Mouse (Mus musculus): Measurements from ENCODE around the gene Epb41l2. TPM values are rescaled to one million over a fixed set of nuclear protein-coding genes. Genes with fewer than 3 reads are reported as not detected.

Epb41l2 gene
- polyA plus RNA-seq (2017; shearing (Covaris generic)) = 10 to 100 TPM; 14.6 to 15.4 TPM

DNA sequence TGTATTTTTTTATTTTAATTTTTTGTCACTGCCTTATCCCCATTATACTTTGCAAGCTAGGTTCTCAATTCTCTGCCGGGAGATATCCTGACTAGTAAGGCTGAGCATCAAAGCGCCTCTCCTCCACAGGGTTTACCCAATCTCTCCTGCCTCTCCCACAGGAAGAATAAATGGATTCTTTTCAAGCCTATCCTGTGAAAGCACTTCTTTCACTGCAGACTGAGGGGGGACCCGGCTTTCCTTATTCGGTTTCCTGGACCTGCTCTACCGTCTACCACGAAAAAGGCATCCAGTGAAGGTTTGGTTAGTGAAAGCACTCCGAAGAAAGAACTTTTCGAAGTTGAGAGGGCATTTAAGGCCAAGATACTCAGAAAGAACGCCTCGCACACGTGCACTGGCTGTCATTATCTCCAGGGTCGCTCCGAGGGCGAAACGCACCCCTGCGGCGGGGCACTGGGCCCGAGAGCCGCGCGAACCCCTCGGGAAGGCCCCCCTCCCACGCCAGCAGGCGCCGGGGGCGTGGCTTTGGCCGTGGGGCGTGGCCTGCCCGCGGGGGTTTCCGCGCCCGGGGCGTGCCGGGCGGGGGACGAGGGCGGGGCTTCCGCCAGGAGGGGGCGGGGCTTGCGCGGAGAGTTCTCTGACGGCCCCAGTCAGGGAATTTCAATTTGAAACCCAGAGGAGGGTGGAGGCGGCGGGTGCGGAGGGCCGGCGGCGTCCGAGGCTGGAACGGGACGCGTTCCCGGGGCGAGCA is at the start of gene Epb41l2:
Gene Epb41l2, plus strand, starts transcription at position 591 of the 751 bp plus-strand sequence.
- ATAC-seq = peak; percentile 67

DNA sequence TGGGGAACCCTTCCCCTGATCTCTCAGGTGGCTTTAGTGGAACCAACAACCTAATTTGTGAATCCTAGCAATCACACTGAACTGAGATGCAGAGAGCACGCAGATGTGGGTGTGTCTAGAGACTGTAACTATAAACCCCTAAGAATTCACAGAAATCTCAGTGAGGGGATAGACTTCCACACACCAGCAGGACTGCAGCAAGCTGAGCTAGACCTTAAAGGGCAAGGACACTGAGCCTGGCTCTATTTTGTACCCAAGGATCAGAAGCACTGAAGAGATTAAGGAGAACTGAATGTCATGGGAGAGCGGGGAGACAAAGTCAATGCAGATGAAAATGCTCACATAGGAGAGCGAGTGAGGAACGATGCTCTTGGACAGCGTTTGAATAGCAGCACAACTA is 49.6 kb upstream of the Epb41l2 start:
- ATAC-seq = no peak

DNA sequence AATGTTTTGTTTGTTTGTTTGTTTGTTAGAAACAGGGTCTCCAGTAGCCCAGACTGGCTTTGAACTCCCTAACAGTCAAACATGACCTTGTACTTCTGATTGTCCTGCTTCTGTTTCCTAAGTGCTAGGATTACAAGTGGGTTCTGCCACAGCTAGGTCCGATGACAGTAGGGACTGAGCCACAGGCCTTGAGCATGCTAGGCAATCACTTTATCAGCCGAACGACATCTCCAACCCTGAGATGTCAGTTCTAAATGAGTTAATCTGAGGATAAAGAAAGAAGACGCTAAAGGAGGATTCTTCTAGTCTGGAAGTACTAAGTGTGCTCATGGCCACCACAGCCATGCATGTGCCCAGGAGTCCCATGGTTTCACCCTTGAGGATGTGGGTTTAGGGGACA is 48.9 kb upstream of the Epb41l2 start:
- ATAC-seq = no peak

DNA sequence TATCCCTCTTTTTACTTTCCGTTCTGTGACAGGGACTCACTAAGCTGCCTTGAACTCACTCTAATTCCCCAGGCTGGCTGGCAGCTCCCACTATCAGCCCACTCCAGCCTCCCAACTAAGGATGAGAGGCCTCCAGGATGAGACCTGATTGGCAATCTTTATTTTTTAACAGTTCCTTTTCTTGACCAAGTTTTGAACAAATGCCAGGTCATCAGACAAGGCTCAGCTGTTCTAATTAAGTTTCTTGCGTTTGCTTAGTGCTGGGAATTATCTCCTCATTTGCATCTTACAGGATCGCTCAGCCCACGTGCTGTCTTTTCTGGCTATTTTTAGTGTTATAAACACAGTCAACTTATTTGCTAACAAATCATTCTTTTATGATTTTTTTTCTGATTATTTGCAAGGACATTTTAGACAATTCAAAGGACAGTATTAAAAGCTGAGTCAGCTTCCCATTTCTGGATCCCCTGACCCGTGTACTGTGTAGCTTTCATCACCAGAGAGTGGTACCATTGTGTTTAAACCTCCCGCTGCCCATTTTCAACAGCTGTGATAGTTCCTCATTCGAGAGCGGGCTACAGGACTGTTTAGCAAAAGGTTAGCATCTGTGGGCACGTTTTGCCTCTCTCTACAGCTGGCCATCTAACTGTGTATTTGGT is 47.9 kb upstream of the Epb41l2 start:
- ATAC-seq = no peak

DNA sequence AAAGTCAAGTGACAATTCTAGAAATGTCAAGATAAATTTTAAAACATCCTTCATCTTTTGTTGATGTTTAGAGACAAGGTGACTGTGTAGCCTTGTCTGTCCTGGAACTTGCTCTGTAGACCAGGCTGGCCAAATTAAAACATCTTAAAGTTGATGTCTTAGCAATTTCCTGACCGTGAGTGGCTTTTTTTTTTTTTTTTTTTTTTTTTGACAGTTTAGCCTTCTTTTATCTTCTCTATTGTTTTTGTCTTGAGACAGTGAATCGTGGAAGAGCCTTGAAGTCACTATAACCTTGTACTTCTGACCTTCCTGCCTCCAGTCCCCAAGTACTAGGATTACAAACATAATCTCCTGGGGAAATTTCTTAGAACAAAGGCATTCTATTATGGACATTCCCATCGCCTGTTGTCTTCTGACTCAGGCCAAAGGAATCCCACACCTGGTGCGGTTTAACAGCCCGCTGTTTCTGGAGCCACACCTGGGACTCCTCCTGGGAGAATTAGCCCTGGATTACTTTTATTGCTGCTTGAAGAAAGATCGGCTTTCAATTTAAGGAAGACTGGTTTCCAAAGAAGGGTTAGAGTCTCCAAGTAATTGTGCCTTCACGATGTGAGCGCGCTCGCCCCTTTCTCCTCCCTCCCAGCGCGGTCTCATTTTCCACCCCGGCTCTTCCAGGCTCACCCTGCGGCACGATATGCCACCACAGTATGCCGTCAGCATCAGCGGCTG is 45.6 kb upstream of the Epb41l2 start:
- no peak for ATAC-seq

DNA sequence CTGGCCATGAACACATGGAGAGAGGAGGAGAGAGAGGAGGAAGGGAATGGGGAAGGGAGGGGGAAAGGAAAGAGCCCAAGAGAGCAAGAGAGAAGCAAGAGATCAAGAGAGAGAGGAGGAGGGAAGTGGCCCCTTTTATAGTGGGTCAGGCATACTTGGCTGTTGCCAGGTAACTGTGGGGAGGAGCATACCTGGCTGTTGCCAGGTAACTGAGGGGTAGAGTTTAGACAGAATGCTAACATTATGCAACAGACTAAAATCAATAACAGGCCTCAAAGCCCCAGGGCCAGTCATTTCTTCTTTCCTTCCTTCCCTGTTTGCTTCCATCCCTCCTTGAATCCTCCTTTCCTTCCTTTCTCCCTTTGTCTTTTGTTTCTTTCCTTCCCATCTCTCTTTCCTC is 41.9 kb upstream of the Epb41l2 start:
- ATAC-seq = no peak

DNA sequence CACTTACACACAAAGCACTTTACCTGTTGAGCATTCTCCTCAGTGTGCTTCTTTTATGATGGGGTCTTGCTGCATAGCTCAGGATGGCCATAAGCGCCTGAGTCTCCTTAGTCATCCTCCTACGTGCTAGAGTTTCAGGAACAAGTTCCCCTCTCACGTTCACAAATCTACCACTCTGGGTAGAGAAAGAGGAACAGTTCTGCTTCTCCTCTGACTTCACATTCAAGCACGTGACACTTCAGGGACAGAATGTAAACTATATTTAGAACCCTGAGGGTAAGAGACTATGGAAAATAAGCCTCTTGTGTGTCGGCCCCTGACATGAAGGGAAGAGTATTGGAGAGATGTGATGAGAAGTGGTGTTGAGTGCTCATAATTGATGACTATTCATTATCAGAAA is 41.2 kb upstream of the Epb41l2 start:
- ATAC-seq = no peak

DNA sequence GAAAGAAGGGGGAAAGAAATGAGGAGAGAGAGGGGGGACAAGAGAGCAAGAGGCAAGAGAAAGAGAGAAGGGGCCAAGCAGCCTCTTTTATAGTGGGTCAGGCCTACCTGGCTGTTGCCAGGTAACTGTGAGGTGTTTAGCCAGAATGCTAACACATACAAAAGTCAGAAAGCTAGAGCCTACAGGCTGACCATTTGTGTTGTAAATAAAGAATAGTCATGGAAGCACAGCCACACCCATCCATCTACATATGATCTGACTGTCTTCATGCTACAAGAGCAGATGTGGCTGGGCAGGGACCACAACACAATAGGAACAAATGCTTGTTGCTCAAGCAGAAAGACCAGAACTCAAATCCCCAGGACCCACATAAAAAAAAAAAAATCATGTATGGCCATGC is 40.1 kb upstream of the Epb41l2 start:
- no peak for ATAC-seq

DNA sequence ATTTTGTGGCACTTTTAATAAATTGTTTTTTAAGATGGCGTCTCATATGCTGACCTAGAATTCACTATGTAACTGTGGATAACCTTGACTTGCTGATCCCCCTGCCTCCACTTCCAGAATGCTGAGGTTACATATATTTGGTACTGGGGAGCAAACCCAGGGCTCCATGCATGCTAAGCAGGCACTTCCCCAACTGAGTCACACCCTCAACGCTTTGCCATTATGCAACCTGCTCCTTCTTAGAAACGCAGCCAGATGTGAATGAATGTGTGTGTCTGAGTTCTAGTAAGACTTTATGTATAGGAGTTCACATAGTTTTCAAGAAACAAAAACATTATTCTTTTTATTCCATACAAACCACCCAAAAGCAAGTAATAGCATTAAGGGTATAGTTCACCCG is 38.4 kb upstream of the Epb41l2 start:
- no peak for ATAC-seq

DNA sequence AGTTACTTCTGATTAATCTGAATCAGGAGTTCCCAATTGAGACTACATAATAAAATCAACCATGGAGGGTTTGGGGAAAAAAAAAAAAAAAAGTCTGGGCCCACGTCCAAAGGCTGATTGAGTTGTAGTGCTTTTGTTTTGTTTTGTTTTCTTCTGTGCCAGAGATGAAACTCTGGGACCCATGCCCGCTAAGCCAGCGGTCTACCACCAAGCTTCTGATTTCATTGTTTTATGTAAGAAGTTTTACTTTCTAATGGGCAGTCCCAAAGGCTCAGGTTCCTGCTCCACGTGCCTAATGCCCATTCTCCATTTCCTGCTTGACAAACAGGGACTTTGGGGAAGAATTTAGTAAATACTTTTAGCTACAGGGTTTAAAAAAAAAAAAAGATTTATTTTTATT is 33.9 kb upstream of the Epb41l2 start:
- no peak for ATAC-seq

DNA sequence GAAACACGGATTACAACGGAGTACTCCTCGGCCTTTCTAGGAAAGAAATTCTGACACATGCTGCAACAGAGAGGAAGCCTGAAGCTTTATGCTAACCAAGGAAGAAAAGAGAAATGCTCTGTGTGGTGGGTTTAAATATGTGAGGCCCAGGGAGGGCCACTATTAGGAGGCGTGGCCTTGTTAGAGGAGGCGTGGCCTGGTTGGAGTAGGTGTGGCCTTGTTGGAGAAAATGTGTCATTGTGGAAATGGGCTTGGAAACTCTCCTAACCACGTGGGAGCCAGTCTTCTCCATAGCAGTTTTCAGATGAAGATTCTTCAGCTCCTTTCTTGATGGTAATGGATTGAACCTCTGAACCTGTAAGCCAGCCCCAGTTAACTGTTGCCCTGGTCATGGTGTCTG is 32.1 kb upstream of the Epb41l2 start:
- ATAC-seq = no peak

DNA sequence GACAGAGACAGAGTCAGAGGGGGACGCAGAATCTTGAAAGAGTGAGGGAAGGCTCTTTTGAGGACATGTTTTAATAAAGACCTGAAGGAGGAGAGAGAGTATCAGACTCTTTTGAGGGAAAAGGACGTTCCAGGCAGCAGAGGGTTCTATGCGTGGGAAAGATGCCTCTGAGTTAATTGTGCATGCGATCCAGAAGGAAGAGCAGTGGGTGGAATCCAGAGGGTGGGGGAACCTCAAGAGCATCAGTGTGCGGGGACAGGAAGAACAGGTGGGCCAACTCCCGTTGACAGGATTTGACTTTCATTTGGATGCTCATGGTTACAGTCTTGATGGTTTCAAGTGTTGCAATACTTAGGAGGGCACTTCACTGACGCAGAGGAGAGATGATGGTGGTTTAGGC is 29.5 kb upstream of the Epb41l2 start:
- ATAC-seq = no peak

DNA sequence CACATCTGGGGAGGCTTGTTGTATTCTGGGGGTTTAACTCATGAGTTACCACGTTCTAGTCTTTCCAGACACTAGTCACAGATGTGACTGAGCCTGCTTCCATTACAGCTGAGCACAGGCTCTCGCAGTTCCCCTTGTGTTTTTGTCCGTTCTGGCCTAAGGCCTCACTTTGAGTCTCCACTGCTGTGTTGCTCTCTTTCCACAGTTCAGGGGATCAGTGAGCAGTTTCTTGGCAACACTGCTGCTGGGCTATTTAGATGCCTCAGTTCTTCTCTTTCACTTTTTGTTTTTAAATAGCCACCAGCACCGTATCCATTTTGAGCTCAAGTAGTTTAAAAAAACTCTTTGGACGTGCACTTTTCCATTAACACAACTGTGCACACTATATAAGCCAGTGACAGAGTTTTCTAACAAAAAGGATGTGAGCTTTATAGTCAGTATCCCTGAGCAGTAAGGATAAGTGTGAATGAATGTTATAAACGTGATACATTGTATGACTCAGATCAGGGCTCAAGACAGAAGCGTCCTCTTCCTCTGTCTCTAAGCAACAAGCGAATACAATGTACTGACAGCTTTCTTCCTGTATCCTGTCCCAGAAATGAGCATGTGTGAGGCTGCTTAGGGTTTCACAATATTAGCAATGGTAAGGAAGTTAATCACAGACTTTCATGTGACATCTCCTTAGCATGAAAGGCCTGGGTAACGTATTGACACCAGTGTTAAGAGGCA is 28.1 kb upstream of the Epb41l2 start:
- ATAC-seq = peak; percentile 46

DNA sequence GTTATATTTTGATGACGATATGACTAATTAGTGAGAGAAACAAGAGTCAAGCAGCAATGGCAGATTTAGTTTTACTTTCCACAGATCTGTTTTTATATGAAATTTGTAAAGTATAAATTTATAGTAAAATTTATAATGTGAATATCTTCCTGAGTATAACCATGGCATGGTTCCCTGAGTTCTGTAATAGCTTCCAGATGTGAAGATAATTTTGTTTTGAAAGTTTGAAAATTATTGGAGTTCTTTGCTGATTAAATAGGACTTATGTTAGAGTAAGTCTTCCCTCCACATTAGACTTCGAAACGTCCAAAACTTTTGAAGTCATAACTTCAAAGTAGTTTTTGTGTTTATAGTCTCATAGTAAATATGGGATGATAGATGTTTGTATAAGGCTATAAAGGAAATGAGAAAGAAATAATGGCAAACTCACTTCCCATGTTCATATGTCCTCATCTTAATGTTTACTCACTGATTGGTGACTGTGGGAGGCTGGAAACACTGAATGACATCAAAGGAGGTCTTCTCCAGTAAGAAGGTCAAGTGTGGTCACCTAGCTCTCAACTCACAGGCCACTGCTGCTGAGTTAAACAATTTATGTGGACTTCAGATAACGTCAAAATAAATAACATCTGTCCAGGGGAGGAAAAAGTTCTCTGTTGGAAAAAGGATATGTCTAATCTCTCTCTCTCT is 26.1 kb upstream of the Epb41l2 start:
- no peak for ATAC-seq

DNA sequence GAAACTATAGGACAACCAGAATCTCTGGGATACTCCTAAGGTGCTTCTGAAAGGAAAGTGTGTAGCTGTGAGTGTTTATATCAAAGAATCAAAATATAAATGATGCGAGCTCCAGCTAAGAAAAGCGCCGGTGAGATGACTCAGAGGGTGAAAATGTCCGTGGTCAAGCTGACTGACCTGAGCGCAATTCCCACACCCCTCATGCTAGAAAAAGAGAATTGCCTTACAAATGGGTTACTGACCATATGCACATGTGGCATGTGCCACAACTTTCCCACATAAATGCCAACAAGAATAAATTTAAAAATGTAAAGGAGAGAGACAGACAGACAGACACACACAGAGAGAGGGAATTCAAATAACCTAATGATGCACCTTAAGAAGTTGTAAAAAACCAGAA is 18.9 kb upstream of the Epb41l2 start:
- ATAC-seq = no peak

DNA sequence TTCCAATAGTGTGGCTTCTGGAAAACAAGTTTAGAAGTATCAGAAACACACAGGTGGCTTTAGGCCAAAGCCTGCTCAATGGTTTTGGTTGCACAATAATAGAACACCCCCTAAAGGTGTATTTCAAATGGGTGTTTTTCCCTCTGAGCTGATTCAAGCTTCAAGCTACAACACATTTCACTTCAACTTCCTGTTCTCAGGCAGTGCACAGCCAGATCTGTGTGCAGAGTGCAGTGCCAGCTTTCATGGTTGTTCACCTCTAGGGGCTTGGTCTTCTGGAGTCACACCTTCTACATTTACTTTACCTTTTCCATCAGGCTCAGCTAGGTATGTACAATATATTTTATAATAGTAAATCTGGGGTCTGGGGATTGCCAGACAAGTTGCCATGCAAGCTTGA is 16.8 kb upstream of the Epb41l2 start:
- ATAC-seq = no peak

DNA sequence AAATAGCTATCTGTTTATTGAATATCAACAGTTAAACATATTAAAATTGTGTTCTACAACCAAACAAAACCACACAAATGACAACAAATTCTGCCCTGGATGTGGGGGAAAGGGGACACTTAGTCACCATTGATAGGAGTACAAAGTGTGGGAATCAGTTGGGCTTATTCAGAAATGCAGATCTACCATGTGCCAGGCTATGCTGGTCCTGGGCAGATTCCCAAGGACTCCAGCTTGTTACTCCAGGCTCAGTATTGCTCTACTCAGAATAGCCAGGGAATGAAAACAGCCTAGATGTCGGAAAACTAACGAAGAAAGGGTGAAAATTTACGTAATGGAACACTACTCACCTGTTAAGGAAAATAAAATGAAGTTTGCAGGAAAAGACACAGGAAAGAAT is 5.7 kb upstream of the Epb41l2 start:
- ATAC-seq = no peak

DNA sequence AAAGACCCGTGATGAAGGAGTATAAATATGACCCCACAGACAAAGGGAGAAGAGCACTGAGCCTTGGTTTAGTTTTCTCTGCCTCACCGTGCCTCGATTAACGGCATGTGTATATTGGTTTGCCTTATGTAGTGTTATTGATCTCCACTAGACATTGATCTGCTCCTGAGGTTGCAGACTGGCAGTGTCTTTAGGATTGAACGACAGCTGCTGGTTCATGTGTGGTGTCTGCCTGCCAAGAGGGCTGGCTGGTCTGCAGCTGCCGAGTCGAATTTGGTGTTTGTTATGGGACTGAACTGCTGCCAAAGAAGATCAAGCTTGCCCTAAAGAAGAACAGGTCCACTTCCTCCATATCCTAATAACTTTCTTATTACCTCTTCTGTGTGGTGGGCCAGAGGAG is 5.2 kb upstream of the Epb41l2 start:
- ATAC-seq = no peak

DNA sequence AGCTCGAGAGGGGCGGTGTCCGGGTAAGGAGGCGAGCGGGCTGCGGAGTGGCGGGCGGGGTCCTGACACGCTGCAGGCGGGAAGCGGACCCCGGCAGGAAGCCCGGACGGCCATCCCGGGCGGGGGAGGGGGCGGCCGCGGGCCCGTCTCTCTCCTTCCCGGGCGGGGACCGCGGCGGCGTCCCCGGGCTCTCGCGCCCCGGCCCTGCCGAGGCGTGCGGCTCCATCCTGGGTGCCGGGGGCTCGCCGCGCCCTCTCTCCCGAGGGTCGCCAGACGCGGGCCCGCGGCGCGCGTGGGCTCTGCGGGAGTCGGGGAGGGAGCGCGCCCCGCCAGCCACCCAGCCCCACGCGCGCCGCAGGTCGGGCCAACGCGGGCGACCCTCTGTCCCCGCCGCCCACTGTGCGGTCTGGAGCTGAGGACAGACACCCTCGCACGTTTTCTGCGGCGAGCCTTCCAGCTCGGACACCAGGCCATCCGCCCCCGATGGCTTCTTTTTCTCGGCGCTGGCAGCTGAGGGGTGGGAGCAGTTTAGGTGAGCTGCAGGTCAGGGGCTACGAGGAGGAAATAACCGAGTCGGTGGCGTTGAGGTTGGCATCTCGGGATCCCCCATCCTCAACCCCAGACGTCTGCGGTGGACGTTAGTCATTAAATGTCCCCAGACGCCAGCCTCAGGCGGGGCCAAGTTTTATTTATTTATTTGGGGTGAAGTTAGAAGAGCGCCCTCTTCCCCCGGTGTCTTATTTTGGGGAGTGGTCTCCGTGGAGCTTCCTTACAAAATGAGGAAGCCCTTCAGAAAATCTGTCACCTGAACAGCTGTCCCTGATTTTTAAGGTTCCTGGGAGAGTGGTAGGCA is 587 bp downstream of the Epb41l2 start:
- peak; percentile 61 for ATAC-seq

DNA sequence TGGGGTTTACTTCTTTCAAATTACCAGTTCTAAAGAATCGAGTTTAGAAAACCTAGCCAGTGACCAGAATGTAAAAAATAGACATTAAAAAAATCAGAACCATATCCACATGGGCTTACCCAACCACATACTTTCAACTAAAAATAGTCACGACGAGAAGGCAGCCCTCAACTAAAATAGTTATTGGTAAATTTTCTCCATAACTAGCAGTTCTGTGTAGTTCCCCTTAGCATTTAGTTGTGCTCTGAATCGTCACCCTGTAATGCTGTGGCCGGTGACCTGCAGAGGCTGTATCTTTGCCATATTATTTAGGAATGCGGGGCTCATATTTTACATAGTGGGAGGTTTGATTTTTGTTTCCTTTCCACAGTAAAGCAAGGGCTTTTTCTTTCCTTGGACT is 2.6 kb downstream of the Epb41l2 start:
- ATAC-seq = no peak

DNA sequence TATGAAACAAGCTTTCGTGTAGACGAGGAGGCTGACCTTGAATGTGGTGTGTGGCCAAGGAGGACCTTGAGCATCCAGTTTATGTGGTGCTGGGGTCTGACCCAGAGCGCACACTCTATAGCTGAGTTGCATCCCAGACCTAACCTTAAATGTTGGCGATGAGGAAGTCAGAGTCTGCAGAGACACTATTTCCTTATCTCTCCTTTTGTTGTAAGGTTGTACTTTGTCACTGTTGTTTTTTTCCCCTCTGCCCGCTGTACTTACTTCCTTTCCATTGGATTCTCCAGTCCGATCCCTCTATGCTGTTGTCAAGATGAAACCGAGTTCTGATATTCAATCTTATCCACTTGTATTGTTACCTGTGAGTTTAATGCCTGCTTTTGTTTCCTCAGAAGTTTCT is 5.6 kb downstream of the Epb41l2 start:
- ATAC-seq = no peak

DNA sequence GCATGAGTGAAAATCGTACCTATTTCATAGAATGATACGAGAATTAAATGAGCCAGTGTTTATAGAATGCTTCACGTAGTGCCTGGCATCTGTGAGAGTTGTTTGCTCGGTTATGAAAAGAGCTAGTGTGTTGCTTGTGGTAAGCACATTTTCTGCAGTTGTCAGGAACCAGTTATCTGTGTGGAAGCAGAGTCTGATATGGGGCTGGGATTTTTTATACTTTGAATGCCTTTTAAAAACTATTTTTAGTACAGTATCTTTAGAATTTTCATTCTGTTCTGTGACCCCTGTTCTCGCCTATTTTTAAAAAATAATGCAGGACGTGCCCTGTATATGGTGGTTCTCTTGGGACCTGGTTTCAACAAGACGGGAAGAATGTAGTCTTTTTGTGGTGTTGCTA is 6.1 kb downstream of the Epb41l2 start:
- ATAC-seq = no peak

Data from activated CD4-positive, CD25-positive, alpha-beta regulatory T cell, adult 4 months (primary cell).